Mouse (Mus musculus) embryonic facial prominence, embryonic 13.5 days (tissue): ENCODE measurements around the gene Slc22a2. TPM values are rescaled to one million over a fixed set of nuclear protein-coding genes. Genes with fewer than 3 reads are reported as not detected.
"Not testable (repeated sequence)": the region's sequence is repeated elsewhere in the genome, so short reads cannot be mapped to it uniquely, and the experiment has no call there.

ENCODE experiments used
- ATAC-seq: fragments of 200-750 bp; cut with Nextera tagmentation; 2 replicates; pipeline ENCODE4 v1.8.0; 2017; ENCODE audit warnings: low read depth; ENCODE audit not compliant: insufficient number of reproducible peaks, insufficient read depth, low FRiP score, low TSS enrichment
- H3K27ac ChIP-seq: fragments of 300-500 bp; sonication (generic); 2 replicates; pipeline ENCODE4 v1.5.1; 2015; ENCODE audit warnings: moderate library complexity, mild to moderate bottlenecking, inconsistent platforms
- H3K27me3 ChIP-seq: fragments of 300-500 bp; sonication (generic); 2 replicates; pipeline ENCODE4 v1.6.1; 2015; ENCODE audit warnings: mild to moderate bottlenecking, inconsistent platforms
- H3K36me3 ChIP-seq: fragments of 300-500 bp; sonication (generic); 2 replicates; pipeline ENCODE4 v1.6.1; 2015; ENCODE audit warnings: mild to moderate bottlenecking, inconsistent platforms
- H3K4me1 ChIP-seq: fragments of 300-500 bp; sonication (generic); 2 replicates; pipeline ENCODE4 v1.6.1; 2015; ENCODE audit warnings: inconsistent platforms
- H3K4me2 ChIP-seq: fragments of 300-500 bp; sonication (generic); 2 replicates; pipeline ENCODE4 v1.6.1; 2015; ENCODE audit warnings: moderate library complexity, mild to moderate bottlenecking, inconsistent platforms
- H3K4me3 ChIP-seq: fragments of 300-500 bp; sonication (generic); 2 replicates; pipeline ENCODE4 v1.5.1; 2015; ENCODE audit warnings: mild to moderate bottlenecking, inconsistent platforms
- H3K9ac ChIP-seq: fragments of 300-500 bp; sonication (generic); 2 replicates; pipeline ENCODE4 v1.6.1; 2015; ENCODE audit warnings: mild to moderate bottlenecking, inconsistent platforms
- H3K9me3 ChIP-seq: fragments of 300-500 bp; sonication (generic); 2 replicates; pipeline ENCODE4 v1.6.1; 2016; ENCODE audit warnings: inconsistent platforms
- WGBS: fragments of 180-500 bp; shearing (Covaris S2); methylation state at CpG from one replicate; pipeline ENCODE4 v1.1.7; 2015; ENCODE audit warnings: mixed read lengths; 5-methylcytosine and 5-hydroxymethylcytosine counted together
- polyA plus RNA-seq: library from polyadenylated mRNA; unstranded; fragments of >200 nt; fragmentation: Nextera tagmentation; extraction: Ambion mirVana; gene quantifications from 2 replicates; pipeline ENCODE4 v1.2.1, GENCODE M21; 2015

Gene Slc22a2
- polyA plus RNA-seq: 0.11 TPM in 1 of 2 replicates, not detected in the other

DNA sequence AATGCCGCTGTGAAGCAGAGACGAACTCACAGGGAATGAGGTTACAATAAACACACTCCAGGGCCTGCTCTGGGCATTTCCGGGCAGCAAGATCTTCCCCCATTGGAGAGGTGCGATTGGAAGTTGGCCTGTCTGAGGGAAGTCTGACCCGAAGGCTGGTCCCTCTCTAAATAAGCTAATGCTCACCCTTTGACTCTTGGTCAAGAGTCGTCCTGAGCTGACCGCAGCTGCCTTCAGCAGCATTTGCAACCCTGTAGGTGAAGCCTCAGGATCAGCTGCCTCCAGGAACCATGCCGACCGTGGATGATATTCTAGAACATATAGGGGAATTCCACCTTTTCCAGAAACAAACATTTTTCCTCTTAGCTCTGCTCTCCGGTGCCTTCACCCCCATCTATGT, at the start of gene Slc22a2:
TSS of gene Slc22a2 (plus strand) at position 142 of the 400 bp plus-strand sequence.
- Histone ChIP-seq H3K36me3 (no peaks in the 10 kb centered on the region), H3K4me3 (no peak within 1 kb of the TSS), H3K9ac (no peak within 1 kb of the TSS), H3K9me3 (no peaks in the 10 kb centered on the region), H3K27ac (no peak within 1 kb of the TSS), H3K4me1 (peaks cover 4% of the 10 kb centered on the region), H3K27me3 (no peaks in the 10 kb centered on the region), H3K4me2 (no peak within 1 kb of the TSS)
- 61% methylated on average over 10 of the region's 10 CpGs for WGBS
- ATAC-seq: no peak

GRCm38 (mm10) chr17:12534353-12535145, 49.4 kb upstream of the Slc22a2 start:
- Histone ChIP-seq H3K36me3 (no peaks in the 10 kb centered on the region), H3K4me1 (no peaks in the 10 kb centered on the region), H3K27ac (no peak overlapping the region), H3K9me3 (no peaks in the 10 kb centered on the region), H3K4me3 (no peak overlapping the region), H3K27me3 (no peaks in the 10 kb centered on the region), H3K9ac (no peak overlapping the region), H3K4me2 (no peak overlapping the region)
- ATAC-seq: no peak
- 62% methylated on average over 13 of the region's 13 CpGs for WGBS

DNA sequence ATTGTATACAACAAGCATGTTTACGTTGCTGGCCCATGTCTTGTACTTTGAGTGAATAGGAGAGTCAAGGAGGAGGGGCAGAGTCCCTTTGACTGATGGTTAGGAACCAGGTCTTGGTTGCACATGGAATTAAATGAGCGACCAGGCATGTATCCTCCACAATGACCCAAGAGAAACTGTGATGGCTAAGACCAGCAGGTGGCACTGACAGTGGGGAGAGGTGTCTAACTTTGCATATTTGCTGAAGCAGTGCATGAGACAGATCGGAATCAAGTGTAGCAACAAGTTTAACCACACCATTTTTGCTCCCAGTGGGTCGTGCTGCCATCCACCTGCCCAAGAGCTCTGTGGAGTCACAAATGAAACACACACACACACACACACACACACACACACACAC, 21.7 kb upstream of the Slc22a2 start:
- Histone ChIP-seq H3K27me3 (no peaks in the 10 kb centered on the region), H3K4me1 (no peaks in the 10 kb centered on the region), H3K4me3 (no peak overlapping the region), H3K9ac (no peak overlapping the region), H3K27ac (no peak overlapping the region), H3K4me2 (no peak overlapping the region), H3K36me3 (no peaks in the 10 kb centered on the region), H3K9me3 (peaks cover 9% of the 10 kb centered on the region; the same call in 1 of the 2 replicates)
- 83% methylated on average over 4 of the region's 4 CpGs for WGBS
- no peak for ATAC-seq

- not testable (repeated sequence) for H3K27me3 ChIP-seq, H3K9ac ChIP-seq, H3K4me3 ChIP-seq, H3K27ac ChIP-seq, H3K4me2 ChIP-seq, H3K36me3 ChIP-seq, H3K9me3 ChIP-seq, H3K4me1 ChIP-seq, ATAC-seq
- WGBS: 74% methylated on average over 6 of the region's 6 CpGs
These were observed 19.4 kb upstream of the Slc22a2 start for GRCm38 (mm10) chr17:12564481-12565000.

GRCm38 (mm10) chr17:12565443-12565842, 18.5 kb upstream of the Slc22a2 start:
- H3K36me3 ChIP-seq: no peaks in the 10 kb centered on the region

DNA sequence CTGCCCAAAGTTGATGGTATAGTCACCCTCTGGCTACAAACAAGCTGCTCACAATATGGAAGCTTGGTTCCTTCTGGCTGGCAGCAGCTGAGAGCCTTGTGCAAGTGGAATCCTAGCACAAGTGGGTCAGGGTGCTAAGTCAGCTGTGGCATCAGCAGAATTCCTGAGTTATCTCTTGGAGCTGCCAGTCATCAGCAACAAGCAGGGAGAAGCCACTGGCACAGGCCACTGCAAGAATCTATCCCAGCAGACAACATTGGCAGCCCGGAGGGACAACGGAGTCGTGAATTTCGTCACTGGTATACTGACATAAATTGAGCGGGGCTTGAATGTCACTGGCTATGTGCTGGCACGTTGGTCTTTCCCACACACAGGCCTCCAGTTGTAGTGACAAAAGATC, 12.6 kb upstream of the Slc22a2 start:
- Histone ChIP-seq H3K9me3 (no peaks in the 10 kb centered on the region), H3K4me1 (no peaks in the 10 kb centered on the region), H3K4me2 (no peak overlapping the region), H3K36me3 (no peaks in the 10 kb centered on the region), H3K4me3 (no peak overlapping the region), H3K9ac (no peak overlapping the region), H3K27ac (no peak overlapping the region), H3K27me3 (no peaks in the 10 kb centered on the region)
- WGBS: 85% methylated on average over 6 of the region's 6 CpGs
- ATAC-seq: no peak

More at GRCm38 (mm10) chr17:12565443-12565842, 18.5 kb upstream of the Slc22a2 start:
- H3K4me1 ChIP-seq: no peaks in the 10 kb centered on the region
- ATAC-seq: no peak
- no peak overlapping the region for H3K9ac ChIP-seq
- WGBS: 94% methylated on average over 6 of the region's 6 CpGs
- H3K4me3 ChIP-seq: no peak overlapping the region
- no peaks in the 10 kb centered on the region for H3K27me3 ChIP-seq
- H3K27ac ChIP-seq: no peak overlapping the region
- no peak overlapping the region for H3K4me2 ChIP-seq
- H3K9me3 ChIP-seq: no peaks in the 10 kb centered on the region

- H3K9ac ChIP-seq: no peak overlapping the region
- H3K27me3 ChIP-seq: no peaks in the 10 kb centered on the region
- H3K36me3 ChIP-seq: no peaks in the 10 kb centered on the region
- no peak overlapping the region for H3K4me3 ChIP-seq
- no peaks in the 10 kb centered on the region for H3K4me1 ChIP-seq
- ATAC-seq: no peak
- no peak overlapping the region for H3K27ac ChIP-seq
- H3K4me2 ChIP-seq: no peak overlapping the region
- H3K9me3 ChIP-seq: no peaks in the 10 kb centered on the region
- 79% methylated on average over 9 of the region's 9 CpGs for WGBS
These were observed 11.9 kb upstream of the Slc22a2 start for GRCm38 (mm10) chr17:12571924-12572463.

- H3K36me3 ChIP-seq: no peaks in the 10 kb centered on the region
- no peak overlapping the region for H3K4me2 ChIP-seq
- no peak overlapping the region for H3K4me3 ChIP-seq
- no peaks in the 10 kb centered on the region for H3K27me3 ChIP-seq
- no peak overlapping the region for H3K27ac ChIP-seq
- H3K9me3 ChIP-seq: no peaks in the 10 kb centered on the region
- WGBS: 76% methylated on average over 6 of the region's 6 CpGs
- ATAC-seq: no peak
- H3K9ac ChIP-seq: no peak overlapping the region
- H3K4me1 ChIP-seq: no peaks in the 10 kb centered on the region
These were observed 8.5 kb upstream of the Slc22a2 start for GRCm38 (mm10) chr17:12575391-12575790.

GRCm38 (mm10) chr17:12577096-12577495, 6.8 kb upstream of the Slc22a2 start:
- no peak overlapping the region for H3K9ac ChIP-seq
- H3K4me1 ChIP-seq: no peaks in the 10 kb centered on the region
- H3K27me3 ChIP-seq: no peaks in the 10 kb centered on the region
- no peak overlapping the region for H3K4me3 ChIP-seq
- WGBS: 91% methylated on average over 7 of the region's 7 CpGs
- no peak overlapping the region for H3K27ac ChIP-seq
- no peak for ATAC-seq
- H3K4me2 ChIP-seq: no peak overlapping the region
- no peaks in the 10 kb centered on the region for H3K36me3 ChIP-seq
- no peaks in the 10 kb centered on the region for H3K9me3 ChIP-seq

DNA sequence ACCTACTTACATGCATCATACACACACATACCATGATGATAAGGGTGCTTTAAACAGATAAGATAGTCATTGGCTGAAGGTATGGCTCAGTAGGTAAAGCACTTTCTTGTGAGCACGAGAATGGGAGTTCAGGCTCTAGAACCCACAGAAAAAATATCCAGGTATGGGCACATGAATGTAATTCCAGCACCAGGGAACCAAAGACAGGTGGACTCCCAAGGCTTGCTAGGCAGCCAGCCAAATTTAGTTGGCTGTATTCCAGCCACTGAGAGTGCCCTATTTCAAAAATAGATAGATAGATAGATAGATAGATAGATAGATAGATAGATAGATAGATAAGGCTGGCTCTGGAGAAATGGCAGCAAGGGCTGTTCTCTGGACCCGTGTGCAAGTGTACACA, 1.4 kb downstream of the Slc22a2 start:
- no peaks in the 10 kb centered on the region for H3K27me3 ChIP-seq
- H3K4me1 ChIP-seq: peaks cover 4% of the 10 kb centered on the region
- H3K4me3 ChIP-seq: no peak overlapping the region
- no peaks in the 10 kb centered on the region for H3K36me3 ChIP-seq
- no peak overlapping the region for H3K9ac ChIP-seq
- no peak for ATAC-seq
- no peak overlapping the region for H3K4me2 ChIP-seq
- WGBS: 77% methylated on average over 2 of the region's 2 CpGs
- no peaks in the 10 kb centered on the region for H3K9me3 ChIP-seq
- H3K27ac ChIP-seq: no peak overlapping the region

DNA sequence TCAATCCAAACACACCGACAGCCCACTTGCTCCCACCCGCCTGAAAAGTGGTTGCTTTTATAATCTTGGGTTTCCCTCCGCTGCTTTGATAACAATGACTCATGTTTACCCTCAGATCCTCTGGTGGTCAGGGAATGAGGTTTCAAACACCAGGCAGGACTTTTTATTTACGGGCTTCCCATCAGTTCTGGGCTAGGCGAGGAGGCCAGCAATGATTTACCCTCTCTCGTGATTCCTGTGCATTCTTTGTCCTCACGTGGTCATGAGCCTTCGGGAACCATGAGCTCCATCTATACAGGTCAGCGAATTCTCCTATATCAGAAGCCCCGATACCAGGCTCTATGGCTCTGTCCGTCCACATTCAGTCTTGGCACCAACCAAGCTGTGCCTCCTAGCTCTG, 3.0 kb downstream of the Slc22a2 start:
- Histone ChIP-seq H3K36me3 (no peaks in the 10 kb centered on the region), H3K4me1 (peaks cover 4% of the 10 kb centered on the region), H3K4me3 (no peak overlapping the region), H3K9me3 (no peaks in the 10 kb centered on the region), H3K9ac (no peak overlapping the region), H3K4me2 (no peak overlapping the region), H3K27ac (no peak overlapping the region), H3K27me3 (no peaks in the 10 kb centered on the region)
- 78% methylated on average over 11 of the region's 11 CpGs for WGBS
- no peak for ATAC-seq

DNA sequence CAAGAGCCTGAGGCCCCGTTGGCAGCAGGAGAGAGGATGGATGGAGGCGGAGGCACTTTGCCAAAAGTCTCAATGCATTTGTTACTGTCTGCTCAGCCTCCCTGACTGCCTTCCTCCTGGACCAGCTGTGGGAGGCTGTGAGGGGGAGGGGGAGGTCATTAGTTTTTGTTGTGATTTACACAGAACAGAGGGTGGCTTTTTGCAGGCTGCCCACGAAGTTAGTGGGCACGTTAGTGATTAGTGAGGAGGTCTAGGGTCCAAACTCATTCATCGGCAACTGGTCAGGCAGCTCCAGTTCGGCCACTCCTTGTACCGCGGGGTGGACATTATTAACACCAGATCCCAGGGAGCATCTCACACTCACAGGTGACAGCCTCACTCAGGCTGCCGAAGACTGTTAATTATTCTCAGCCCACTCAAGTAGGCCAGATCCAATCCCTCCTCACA, 4.9 kb downstream of the Slc22a2 start:
- H3K4me1 ChIP-seq: peaks cover 4% of the 10 kb centered on the region
- no peak overlapping the region for H3K4me3 ChIP-seq
- H3K36me3 ChIP-seq: no peaks in the 10 kb centered on the region
- H3K27me3 ChIP-seq: no peaks in the 10 kb centered on the region
- no peak for ATAC-seq
- H3K4me2 ChIP-seq: no peak overlapping the region
- peaks cover 3% of the 10 kb centered on the region; the same call in 1 of the 2 replicates for H3K9me3 ChIP-seq
- no peak overlapping the region for H3K9ac ChIP-seq
- H3K27ac ChIP-seq: no peak overlapping the region
- 54% methylated on average over 9 of the region's 9 CpGs for WGBS
